Mouse (Mus musculus) c-Kit-positive CD71-negative TER-119-negative erythroid progenitor cells, embryonic 14.5 days (primary cell): ENCODE results near the gene Prmt7.

Experiments
- DNase-seq: peaks from one replicate; pipeline ENCODE4 v3.0.0-alpha.2; 2013; ENCODE audit warnings: low read depth

The Prmt7 gene

DNA sequence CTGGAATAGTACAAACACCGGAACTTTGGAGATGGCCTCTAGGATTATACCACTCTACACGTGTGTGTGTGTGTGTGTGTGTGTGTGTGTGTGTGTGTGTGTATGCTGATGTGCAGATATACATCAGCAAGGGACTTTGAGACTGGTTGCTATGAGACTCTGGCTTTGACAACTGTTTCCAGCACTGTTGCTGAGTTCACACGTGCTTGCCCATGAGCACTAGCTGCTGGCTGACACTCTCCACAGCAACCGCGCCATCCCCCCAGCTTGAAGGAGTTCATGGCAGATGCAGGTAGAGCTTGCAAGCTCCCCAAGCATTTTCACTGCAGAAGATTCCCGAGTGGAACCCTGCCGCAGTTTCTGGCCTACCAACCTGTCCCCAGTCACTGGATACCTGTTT lies 78.7 kb downstream of the Prmt7 start:
- no peak for DNase-seq

DNA sequence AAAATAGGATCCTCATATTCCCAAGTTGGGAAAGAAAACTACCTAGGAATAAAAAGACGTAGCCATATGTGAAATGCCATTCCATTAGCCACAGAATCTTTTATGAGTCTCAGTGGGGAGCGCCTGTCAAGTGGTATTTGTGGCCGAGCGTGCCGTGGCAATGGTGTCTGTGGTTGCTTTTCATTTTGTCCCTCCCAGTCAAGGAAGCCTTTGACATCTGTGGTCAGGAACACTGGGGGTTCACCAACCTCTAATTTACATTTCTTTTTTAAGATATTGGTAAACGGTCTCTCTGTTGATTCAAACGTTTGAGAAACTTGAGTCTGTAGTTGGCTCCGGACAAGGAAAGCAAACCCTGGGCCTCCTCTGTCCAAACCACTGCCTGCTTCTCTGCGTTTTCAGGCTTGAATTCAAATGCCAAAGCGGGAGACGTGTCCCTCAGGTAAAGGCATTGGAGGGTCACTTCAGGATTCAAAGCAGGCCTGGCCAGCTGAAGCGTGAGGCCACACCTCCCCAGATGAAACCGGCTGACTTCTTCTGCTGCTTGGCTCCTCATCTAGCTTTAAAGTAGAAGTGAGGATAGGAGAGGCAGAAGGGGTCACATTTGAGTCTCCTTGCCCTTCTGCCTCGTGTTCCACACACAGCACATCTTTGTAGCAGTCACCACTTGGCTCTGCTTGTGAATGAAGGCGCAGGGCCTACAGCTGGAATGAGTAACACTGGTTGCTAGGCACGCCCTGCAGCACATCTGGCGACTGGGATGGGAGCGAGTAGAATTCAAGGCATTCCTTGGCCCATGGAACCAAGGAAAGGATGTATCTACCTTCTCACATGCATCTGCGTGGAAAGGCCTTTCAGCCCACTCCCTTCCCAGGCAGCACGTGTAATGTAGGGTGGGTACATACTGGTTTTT lies 82.0 kb downstream of the Prmt7 start:
- DNase-seq: no peak

DNA sequence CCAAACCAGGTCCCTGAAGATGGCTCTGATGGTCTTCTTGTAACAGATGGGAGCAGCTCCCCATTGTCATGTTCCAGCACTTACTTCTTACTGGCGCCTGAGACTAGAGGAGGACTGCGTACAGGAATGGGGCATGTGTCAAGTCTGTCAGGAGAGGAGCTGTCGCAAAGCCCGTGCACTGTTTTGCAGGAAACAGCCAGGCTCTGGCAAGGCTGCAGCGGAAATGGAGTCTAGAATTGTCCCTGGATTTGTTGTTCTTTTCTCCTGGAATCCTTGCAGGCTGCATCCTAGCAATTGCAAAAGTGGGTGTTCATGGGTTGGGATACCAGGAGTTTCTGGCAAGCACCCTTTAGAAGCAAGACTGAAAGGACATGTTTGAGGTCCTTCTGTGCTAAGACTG lies 87.5 kb downstream of the Prmt7 start:
- no peak for DNase-seq

DNA sequence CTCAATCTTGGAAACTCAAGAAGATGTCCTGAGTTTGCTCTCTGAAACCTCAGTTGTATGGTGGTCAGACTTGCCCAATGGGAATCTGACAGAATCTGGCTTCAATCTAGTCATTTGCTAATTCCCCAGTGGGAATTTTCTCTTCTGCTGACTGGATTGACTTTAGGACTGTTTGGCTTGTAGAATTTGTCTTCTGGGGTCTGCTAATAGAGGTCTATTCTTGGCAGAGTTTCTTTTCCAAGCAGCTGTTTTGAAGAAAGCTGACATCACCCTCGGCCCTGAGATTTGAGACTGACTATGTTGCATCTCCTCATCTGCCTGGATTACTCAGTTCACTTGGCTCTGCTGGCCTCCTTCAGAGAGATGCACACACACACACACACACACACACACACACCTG lies 88.1 kb downstream of the Prmt7 start:
- no peak for DNase-seq

DNA sequence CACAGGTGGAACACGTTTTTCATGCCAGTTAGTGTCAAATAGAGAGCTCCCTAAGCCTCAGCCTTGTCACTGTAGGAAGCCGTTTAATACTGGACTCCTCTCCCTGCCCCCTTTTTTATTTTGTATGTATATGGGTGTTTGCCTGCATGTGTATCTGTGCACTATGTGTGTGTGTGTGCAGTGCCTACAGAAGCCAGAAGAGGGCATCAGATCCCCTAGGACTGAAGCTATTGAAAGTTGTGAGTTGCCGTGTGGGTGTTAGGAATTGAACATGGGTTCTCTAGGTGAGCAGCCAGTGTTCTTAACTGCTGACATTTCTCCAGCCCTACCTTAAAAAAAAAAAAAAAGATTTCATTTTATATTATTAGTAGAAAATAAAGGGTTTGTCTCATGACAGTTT lies 89.0 kb downstream of the Prmt7 start:
- no peak for DNase-seq

DNA sequence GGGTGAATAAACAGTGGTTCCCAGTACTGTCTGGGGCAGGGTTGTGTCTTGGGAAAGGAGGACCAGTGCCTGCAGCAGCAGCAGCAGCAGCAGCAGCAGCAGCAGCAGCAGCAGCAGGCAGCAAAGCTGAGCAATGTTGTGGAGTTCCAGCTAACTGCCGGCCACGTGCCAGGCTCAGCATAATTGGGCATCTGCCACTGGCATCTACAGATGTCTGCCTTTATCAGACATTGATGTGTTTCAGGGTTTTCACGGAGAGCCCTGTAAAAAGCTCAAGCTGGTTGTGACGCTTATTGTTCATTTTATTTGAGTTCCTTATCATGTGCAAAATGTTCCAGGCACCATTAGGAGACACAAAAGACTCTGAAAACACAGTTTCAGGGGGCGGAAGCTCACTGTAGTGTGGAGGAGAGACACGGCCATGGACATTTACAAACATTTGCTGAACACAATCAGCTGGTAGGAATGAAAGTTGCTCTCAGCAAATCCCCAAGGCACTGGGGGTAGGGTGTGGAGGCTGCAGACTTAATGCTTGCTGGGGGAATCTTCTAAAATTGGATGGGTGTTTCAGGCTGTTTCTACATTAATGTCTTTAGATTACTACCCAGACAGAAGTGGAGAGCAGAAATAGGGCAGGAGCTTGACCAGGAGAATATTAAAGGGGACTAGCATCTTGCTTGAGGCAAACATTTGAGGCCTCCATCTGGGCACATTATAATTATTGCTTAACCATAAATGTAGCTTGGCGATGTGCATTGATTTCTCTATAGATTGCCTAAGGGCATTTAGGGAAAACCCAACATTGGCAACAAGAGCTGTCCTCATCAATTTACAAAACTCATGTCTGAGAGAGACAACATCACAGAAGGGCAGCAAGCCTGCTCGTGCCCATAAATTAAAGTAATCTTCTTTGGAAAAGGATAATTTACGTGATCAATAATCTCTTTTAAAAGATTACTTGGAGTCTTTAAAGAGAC lies 90.3 kb downstream of the Prmt7 start:
- DNase-seq: no peak
